Mouse (Mus musculus): ENCODE results near the gene Cygb. TPM values are rescaled to one million over a fixed set of nuclear protein-coding genes. Genes with fewer than 3 reads are reported as not detected.
A peak's percentile ranks its signal among the peaks of the same experiment; 100 is the strongest.

Gene Cygb
- 3.6 and 3.7 TPM in 2 replicates for polyA plus RNA-seq (2015; fragmentation: Nextera tagmentation; extraction: Ambion mirVana)

GRCm38 (mm10) chr11:116654255-116654821 is at the start of gene Cygb:
TSS of gene Cygb (minus strand) at chr11:116654313.
- H3K4me2 ChIP-seq (ENCODE audit: low read depth, low read length) = peak within 1 kb of the TSS; percentile 65
- H3K4me3 ChIP-seq (ENCODE audit: low read depth, low read length) = peak within 1 kb of the TSS; percentile 41
- H3K9me3 ChIP-seq (ENCODE audit: low read length) = no peaks in the 10 kb centered on the region
- WGBS (ENCODE audit: insufficient replicate concordance) = 6% methylated on average over 27 of the region's 28 CpGs
- DNase-seq (no peak), ATAC-seq (no peak)
- TF ChIP-seq EP300 (IDR thresholded peaks at IDR 0.05; ENCODE audit: low read depth) (no peak), CTCF (IDR thresholded peaks at IDR 0.05; ENCODE audit: low read depth) (no peak)
- H3K27me3 ChIP-seq (ENCODE audit: insufficient read depth, low read length) = peaks cover 34% of the 10 kb centered on the region
- peak within 1 kb of the TSS; percentile 34; the same call in 1 of the 2 replicates for H3K9ac ChIP-seq (replicated peaks)
- no peak within 1 kb of the TSS for H3K27ac ChIP-seq (ENCODE audit: low read depth)
- H3K36me3 ChIP-seq (replicated peaks; ENCODE audit: insufficient read depth, low read length) = no peaks in the 10 kb centered on the region
- H3K4me1 ChIP-seq (ENCODE audit: insufficient read depth) = peaks cover 15% of the 10 kb centered on the region

DNA sequence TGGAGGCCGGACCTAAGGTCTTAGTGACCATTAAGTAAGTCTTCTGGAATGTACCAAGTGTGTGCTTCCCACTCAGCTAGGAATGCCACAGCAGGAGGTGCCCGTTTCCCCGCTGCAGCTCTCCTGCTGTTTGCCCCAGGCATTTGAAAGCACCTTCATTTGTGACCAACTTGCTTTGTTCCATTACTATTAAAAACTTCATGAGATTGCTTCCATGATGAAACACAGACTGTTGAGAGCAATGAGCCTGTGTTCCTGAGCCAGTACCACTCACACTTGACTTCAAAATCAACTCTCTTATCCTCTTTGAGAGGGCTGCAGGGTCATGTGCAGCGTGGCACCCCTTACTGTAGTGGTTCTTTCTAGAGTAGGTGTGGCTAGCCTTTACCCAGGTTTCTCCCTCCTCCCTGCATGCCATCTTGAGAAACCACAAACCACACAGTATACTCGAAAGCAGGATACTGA is 47.3 kb upstream of the Cygb start:
- H3K4me2 ChIP-seq (ENCODE audit: low read depth, low read length) = no peak overlapping the region
- TF ChIP-seq CTCF (IDR thresholded peaks at IDR 0.05; ENCODE audit: low read depth) (no peak), EP300 (IDR thresholded peaks at IDR 0.05; ENCODE audit: low read depth) (no peak)
- peaks cover 3% of the 10 kb centered on the region; the same call in 1 of the 2 replicates for H3K27me3 ChIP-seq (ENCODE audit: insufficient read depth, low read length)
- no peak for DNase-seq
- H3K9ac ChIP-seq (replicated peaks) = no peak overlapping the region
- H3K36me3 ChIP-seq (replicated peaks; ENCODE audit: insufficient read depth, low read length) = no peaks in the 10 kb centered on the region
- no peaks in the 10 kb centered on the region for H3K4me1 ChIP-seq (ENCODE audit: insufficient read depth)
- 51% methylated on average over 5 of the region's 5 CpGs for WGBS (ENCODE audit: insufficient replicate concordance)
- H3K4me3 ChIP-seq (ENCODE audit: low read depth, low read length) = no peak overlapping the region
- H3K27ac ChIP-seq (ENCODE audit: low read depth) = no peak overlapping the region
- no peaks in the 10 kb centered on the region for H3K9me3 ChIP-seq (ENCODE audit: low read length)
- no peak for ATAC-seq

DNA sequence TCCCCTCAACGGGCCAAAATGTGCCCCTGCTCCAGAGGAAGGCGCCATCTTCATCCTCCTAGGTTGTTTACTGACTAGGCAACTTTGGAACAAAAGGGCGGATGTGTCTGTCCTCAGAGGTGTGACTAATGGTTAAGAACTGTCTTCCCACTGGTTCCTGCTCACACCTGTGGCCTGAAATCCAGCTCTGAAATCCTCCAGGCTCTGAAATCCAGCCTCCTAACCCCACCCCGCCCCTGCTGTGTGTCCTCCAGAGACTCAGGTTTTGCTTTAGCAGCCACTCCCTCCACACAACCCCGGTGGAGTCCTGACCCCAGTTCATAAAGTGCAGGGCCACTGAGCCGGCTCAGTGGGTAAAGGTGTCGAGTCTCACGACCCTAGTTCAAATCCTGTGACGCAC is 43.4 kb upstream of the Cygb start:
- WGBS (ENCODE audit: insufficient replicate concordance) = 56% methylated on average over 9 of the region's 9 CpGs
- no peaks in the 10 kb centered on the region for H3K9me3 ChIP-seq (ENCODE audit: low read length)
- H3K27me3 ChIP-seq (ENCODE audit: insufficient read depth, low read length) = peaks cover 31% of the 10 kb centered on the region
- DNase-seq = no peak
- no peaks in the 10 kb centered on the region for H3K36me3 ChIP-seq (replicated peaks; ENCODE audit: insufficient read depth, low read length)
- H3K4me2 ChIP-seq (ENCODE audit: low read depth, low read length) = no peak overlapping the region
- H3K9ac ChIP-seq (replicated peaks) = no peak overlapping the region
- TF ChIP-seq CTCF (IDR thresholded peaks at IDR 0.05; ENCODE audit: low read depth) (no peak), EP300 (IDR thresholded peaks at IDR 0.05; ENCODE audit: low read depth) (no peak)
- no peak for ATAC-seq
- no peak overlapping the region for H3K27ac ChIP-seq (ENCODE audit: low read depth)
- H3K4me1 ChIP-seq (ENCODE audit: insufficient read depth) = peaks cover 5% of the 10 kb centered on the region; the same call in 1 of the 2 replicates
- no peak overlapping the region for H3K4me3 ChIP-seq (ENCODE audit: low read depth, low read length)

GRCm38 (mm10) chr11:116696426-116696825 is 42.3 kb upstream of the Cygb start:
- Histone ChIP-seq H3K9me3 (ENCODE audit: low read length) (no peaks in the 10 kb centered on the region), H3K4me3 (ENCODE audit: low read depth, low read length) (no peak overlapping the region), H3K36me3 (replicated peaks; ENCODE audit: insufficient read depth, low read length) (no peaks in the 10 kb centered on the region), H3K4me1 (ENCODE audit: insufficient read depth) (peaks cover 5% of the 10 kb centered on the region; the same call in 1 of the 2 replicates), H3K27ac (ENCODE audit: low read depth) (no peak overlapping the region), H3K27me3 (ENCODE audit: insufficient read depth, low read length) (peaks cover 31% of the 10 kb centered on the region), H3K4me2 (ENCODE audit: low read depth, low read length) (no peak overlapping the region), H3K9ac (replicated peaks) (no peak overlapping the region)
- DNase-seq = no peak
- no peak for ATAC-seq
- TF ChIP-seq EP300 (IDR thresholded peaks at IDR 0.05; ENCODE audit: low read depth) (no peak), CTCF (IDR thresholded peaks at IDR 0.05; ENCODE audit: low read depth) (no peak)
- 67% methylated on average over 4 of the region's 4 CpGs for WGBS (ENCODE audit: insufficient replicate concordance)

GRCm38 (mm10) chr11:116695194-116695880 is 41.2 kb upstream of the Cygb start:
- 28% methylated on average over 23 of the region's 23 CpGs for WGBS (ENCODE audit: insufficient replicate concordance)
- H3K4me1 ChIP-seq (ENCODE audit: insufficient read depth) = peaks cover 5% of the 10 kb centered on the region; the same call in 1 of the 2 replicates
- ATAC-seq (no peak), DNase-seq (no peak)
- no peak overlapping the region for H3K4me3 ChIP-seq (ENCODE audit: low read depth, low read length)
- no peak overlapping the region for H3K27ac ChIP-seq (ENCODE audit: low read depth)
- no peaks in the 10 kb centered on the region for H3K36me3 ChIP-seq (replicated peaks; ENCODE audit: insufficient read depth, low read length)
- no peaks in the 10 kb centered on the region for H3K9me3 ChIP-seq (ENCODE audit: low read length)
- no peak for TF ChIP-seq EP300 (IDR thresholded peaks at IDR 0.05; ENCODE audit: low read depth)
- TF ChIP-seq CTCF (IDR thresholded peaks at IDR 0.05; ENCODE audit: low read depth) = no peak
- H3K4me2 ChIP-seq (ENCODE audit: low read depth, low read length) = no peak overlapping the region
- H3K9ac ChIP-seq (replicated peaks) = no peak overlapping the region
- H3K27me3 ChIP-seq (ENCODE audit: insufficient read depth, low read length) = peaks cover 31% of the 10 kb centered on the region
